Mouse (Mus musculus) heart, adult 18-20 months (tissue): Measurements from ENCODE around the gene Efna2. TPM values are rescaled to one million over a fixed set of nuclear protein-coding genes. Genes with fewer than 3 reads are reported as not detected.
"Not testable (repeated sequence)": the region's sequence is repeated elsewhere in the genome, so short reads cannot be mapped to it uniquely, and the experiment has no call there.

Experiments
- DNase-seq, 2 experiments: peaks; one replicate each; pipeline ENCODE4 v3.0.0; 2021 to 2022; ENCODE audit warnings: mixed read lengths in 1 of 2
- total RNA-seq, 2 experiments: library from RNA; stranded (reverse); gene quantifications; 2 replicates each; pipeline ENCODE4 v1.2.3; 2021

The Efna2 gene
- total RNA-seq, 2 experiments from 2014 or later = 0.98 to 1.3 TPM

- DNase-seq = no peak
Measured at GRCm38 (mm10) chr10:80189999-80190398, 10.7 kb downstream of the Efna2 start.

- peak in 1 of 2 experiments; percentile 51 for DNase-seq
Measured at GRCm38 (mm10) chr10:80190491-80191051, 11.3 kb downstream of the Efna2 start.

DNA sequence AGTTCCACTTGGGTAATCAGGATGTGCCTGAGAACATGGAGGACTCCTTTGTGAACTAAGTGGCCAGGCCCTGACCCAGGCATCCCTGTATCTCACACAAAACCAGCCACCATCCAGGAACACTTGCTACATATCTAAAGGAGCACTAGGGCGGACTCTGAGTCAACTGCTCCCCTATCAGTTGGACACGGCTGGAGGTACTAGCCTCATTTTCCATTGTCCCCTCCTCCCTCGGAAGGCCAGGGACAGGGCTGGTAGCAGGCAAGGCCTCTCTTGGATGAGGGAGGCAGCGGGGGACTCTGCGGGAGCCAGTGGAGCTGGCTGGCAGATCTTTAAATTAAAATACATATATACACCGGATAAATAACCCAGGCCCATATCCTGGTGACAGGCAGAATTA, 14.7 kb downstream of the Efna2 start:
- no peak for DNase-seq

GRCm38 (mm10) chr10:80194441-80194840, 15.2 kb downstream of the Efna2 start:
- DNase-seq = no peak

DNA sequence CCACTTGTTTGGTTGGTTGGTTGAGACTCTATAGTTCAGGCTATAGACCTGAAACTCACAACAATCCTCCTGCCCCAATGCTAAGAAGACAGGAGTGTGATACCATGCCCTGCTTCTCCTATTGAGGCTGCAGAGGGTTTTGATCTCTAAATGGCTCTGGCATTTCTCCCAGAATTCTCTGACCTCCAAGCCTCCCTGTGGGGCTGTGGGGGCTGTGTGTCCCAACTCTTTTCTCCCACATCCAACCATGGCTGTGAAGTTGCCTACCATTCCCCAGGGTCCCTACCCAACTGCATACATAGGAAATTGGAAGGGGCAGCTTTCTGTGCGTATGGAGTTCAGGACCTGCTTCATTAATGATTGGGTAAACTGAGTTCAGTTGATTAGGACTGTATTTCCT, 16.9 kb downstream of the Efna2 start:
- no peak for DNase-seq

- no peak for DNase-seq
Measured at GRCm38 (mm10) chr10:80196778-80197581, 17.7 kb downstream of the Efna2 start.

GRCm38 (mm10) chr10:80199440-80200008, 20.2 kb downstream of the Efna2 start:
- DNase-seq = peak; percentile 88 to 89

DNA sequence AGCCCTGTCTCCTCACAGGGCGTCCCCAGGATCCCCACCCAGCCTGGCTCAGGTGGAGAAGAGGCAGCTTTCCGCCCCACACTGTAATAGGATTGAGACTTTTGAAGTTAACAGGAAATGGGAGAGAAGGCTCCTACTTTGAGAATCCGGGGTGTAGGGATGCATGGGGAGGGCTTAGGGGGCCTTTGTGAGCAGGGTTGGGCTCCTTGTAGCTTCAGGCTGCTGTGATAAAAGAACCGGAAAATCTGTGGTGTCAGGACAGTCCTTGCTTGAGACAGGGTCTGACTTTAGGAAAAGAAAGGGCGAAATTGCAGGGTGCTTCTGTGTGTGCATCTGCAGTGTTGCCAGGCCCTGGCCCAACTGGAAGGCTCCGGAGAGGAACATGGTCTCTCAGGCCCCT, 21.2 kb downstream of the Efna2 start:
- DNase-seq = no peak

- DNase-seq = no peak
Measured at GRCm38 (mm10) chr10:80204055-80204454, 24.8 kb downstream of the Efna2 start.

- no peak for DNase-seq
Measured at GRCm38 (mm10) chr10:80207201-80207600, 27.9 kb downstream of the Efna2 start.

- DNase-seq = no peak
Measured at GRCm38 (mm10) chr10:80207676-80208075, 28.4 kb downstream of the Efna2 start.

DNA sequence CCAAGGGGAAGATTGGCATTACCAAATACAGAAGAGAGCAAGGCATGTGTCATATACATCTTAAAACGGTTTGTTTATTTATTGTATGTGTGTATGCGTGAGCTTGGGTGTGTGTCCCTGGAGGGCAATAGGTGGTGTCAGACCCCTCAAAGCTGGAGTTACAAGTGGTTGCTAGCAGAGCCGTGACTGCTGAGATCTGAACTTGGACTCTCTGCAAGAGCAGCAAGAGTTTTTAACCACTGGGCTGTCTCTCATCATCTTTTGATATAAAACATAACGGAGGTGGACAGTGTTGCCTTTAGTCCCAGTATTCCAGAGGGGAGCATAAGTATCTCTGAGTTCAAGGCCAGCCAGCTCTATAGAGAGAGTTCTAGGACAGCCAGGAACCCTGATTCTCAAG, 29.0 kb downstream of the Efna2 start:
- no peak for DNase-seq

DNA sequence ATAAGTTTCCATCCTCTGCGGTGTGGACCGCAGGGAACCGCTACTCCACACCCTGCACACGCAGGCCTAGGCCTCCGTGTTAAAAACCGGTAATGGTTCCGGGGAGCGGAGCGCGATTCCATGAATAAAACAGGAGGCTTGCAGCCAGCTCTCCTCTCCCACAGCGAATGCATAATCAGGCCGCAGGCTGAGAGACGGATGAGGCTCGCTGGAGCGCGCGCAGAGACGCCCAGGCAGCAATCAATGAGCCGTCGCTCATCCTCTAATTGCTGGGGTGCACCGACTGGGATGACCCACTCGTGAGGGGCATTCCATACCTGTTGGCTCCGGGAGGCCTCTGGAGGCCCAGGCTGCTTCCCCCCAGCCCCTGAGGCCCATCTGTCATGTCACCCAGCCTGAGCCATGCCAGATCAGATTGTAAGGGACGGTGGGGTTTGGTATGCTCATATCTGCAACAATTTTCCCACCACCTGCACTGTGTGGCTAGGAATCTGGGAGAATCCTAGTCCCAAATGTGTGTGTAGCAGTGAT, 29.6 kb downstream of the Efna2 start:
- no peak for DNase-seq

GRCm38 (mm10) chr10:80211547-80212103, 32.3 kb downstream of the Efna2 start:
- DNase-seq = not testable (repeated sequence)

GRCm38 (mm10) chr10:80215048-80215772, 35.9 kb downstream of the Efna2 start:
- no peak for DNase-seq

GRCm38 (mm10) chr10:80220676-80221075, 41.4 kb downstream of the Efna2 start:
- no peak for DNase-seq

GRCm38 (mm10) chr10:80223137-80223536, 43.9 kb downstream of the Efna2 start:
- not testable (repeated sequence) for DNase-seq

DNA sequence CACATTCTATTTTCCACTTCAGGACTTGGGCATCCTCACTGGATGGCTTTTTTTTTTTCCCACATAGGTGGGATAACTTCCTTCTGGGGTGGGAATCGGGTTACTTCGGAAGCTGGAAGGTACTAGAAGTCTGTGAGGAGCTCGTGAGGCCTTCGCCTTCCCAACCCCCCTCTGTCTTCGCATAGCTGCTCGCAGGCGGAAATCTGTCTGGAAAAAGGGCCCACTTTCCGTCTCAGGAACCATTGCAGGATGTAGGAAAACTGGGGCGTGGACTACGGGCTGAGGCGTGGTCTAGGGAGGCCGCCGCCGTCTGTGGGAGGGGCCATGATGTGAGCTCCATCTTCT, 46.8 kb downstream of the Efna2 start:
- no peak for DNase-seq

GRCm38 (mm10) chr10:80226416-80227165, 47.3 kb downstream of the Efna2 start, which contains the start of gene Mum1:
Gene Mum1 (plus strand): TSS chr10:80226434.
- DNase-seq = peak; percentile 98 to 100

DNA sequence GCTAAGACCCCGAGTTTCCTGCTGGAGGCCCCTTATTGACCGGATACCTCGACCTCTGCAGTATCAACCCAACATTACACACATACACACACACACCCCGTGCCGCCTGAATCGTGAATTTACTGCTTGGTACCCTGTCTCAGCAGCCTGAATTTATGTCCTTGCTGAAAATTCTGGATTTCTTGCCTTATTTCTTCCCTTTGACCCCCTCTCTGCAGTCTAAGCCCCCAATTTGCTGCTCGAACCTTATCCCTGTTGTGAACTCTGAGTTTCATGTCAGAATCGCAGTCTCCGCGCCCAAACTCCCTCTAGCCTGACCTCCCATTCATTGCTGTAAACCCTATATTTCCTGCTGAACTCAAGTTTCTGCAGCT, 47.9 kb downstream of the Efna2 start:
- DNase-seq = no peak
